Mouse (Mus musculus) intestine, embryonic 14.5 days (tissue): Measurements from ENCODE around the gene Fzr1. TPM values are rescaled to one million over a fixed set of nuclear protein-coding genes. Genes with fewer than 3 reads are reported as not detected.

Experiments
- ATAC-seq: fragments of 200-750 bp; cut with Nextera tagmentation; replicated peaks from 2 replicates; pipeline ENCODE4 v1.8.0; 2017; ENCODE audit warnings: low read depth, moderate number of reproducible peaks, moderate TSS enrichment, moderate library complexity; ENCODE audit not compliant: low FRiP score, low TSS enrichment
- DNase-seq: peaks from one replicate; pipeline ENCODE4 v3.0.0-alpha.2; 2018; ENCODE audit warnings: low spot score
- H3K27ac ChIP-seq: fragments of 300-500 bp; sonication (generic); 2 replicates; pipeline ENCODE4 v1.5.1; 2014; ENCODE audit warnings: low read depth, mild to moderate bottlenecking, control low read depth
- H3K27me3 ChIP-seq: fragments of 300-500 bp; sonication (generic); replicated peaks from 2 replicates; pipeline ENCODE4 v1.6.1; 2014; ENCODE audit warnings: low read length, control low read depth; ENCODE audit not compliant: control insufficient read depth, insufficient read depth
- H3K36me3 ChIP-seq: fragments of 300-500 bp; sonication (generic); 2 replicates; pipeline ENCODE4 v1.6.1; 2014; ENCODE audit warnings: low read length, control low read depth; ENCODE audit not compliant: control insufficient read depth, insufficient read depth
- H3K4me1 ChIP-seq: fragments of 300-500 bp; sonication (generic); replicated peaks from 2 replicates; pipeline ENCODE4 v1.6.1; 2014; ENCODE audit warnings: low read length, control low read depth, mixed read lengths; ENCODE audit not compliant: control insufficient read depth, insufficient read depth
- H3K4me2 ChIP-seq: fragments of 300-500 bp; sonication (generic); 2 replicates; pipeline ENCODE4 v1.6.1; 2014; ENCODE audit warnings: low read length
- H3K4me3 ChIP-seq: fragments of 300-500 bp; sonication (generic); 2 replicates; pipeline ENCODE4 v1.5.1; 2014; ENCODE audit warnings: low read depth, low read length, control low read depth, mixed read lengths
- H3K9ac ChIP-seq: fragments of 300-500 bp; sonication (generic); 2 replicates; pipeline ENCODE4 v1.6.1; 2014; ENCODE audit warnings: mild to moderate bottlenecking, low read length
- H3K9me3 ChIP-seq: fragments of 300-500 bp; sonication (generic); 2 replicates; pipeline ENCODE4 v1.6.1; 2016; ENCODE audit warnings: low read length, control low read depth; ENCODE audit not compliant: control insufficient read depth
- WGBS: fragments of 180-500 bp; shearing (Covaris S2); extraction: QIAGEN DNeasy Blood & Tissue Kit; methylation state at CpG from one replicate; pipeline ENCODE4 v1.1.7; 2014; 5-methylcytosine and 5-hydroxymethylcytosine counted together
- polyA plus RNA-seq: library from polyadenylated mRNA; unstranded; fragments of >200 nt; fragmentation: Nextera tagmentation; extraction: Ambion mirVana; gene quantifications from 2 replicates; pipeline ENCODE4 v1.2.1, GENCODE M21; 2014

Gene Fzr1
- polyA plus RNA-seq, 1 experiment from 2014 or later = 93.9 TPM

DNA sequence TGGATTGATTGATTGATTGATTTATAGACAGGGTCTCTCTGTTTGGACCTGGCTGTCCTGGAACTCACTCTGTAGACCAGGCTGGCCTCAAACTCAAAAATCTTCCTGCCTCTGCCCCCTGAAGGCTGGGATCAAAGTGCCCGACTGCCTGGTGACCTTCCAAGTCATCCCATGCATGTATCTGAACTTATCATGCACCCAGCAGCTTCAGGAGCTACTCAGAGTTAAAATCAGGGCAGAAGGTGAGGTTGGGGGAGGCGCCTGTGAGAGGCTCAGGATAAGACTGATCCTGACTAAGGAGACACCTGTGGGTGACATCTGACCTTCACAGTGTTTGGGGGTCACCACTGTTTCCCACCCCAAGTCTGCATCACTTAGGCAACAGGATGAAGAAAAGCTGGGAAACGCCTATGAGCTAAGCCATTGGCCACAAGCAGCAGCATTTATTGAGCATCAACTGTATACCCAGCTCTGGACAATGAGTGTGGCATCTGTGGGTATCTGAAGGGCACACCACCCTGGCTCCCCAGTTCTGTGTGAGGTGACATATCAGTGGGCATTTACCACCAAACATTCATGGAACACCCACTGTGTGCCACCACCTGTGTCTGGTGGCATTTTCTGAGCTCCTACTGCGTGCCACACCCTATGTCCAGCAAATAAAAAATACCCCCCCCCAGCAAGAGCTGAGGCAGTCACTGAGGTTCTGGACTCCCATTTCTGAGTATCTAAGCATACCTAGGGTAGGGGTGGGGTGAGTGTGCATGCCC, 45.3 kb upstream of the Fzr1 start:
- Histone ChIP-seq H3K27me3 (peaks cover 3% of the 10 kb centered on the region; the same call in 1 of the 2 replicates), H3K4me3 (no peak overlapping the region), H3K4me1 (peaks cover 26% of the 10 kb centered on the region), H3K36me3 (peaks cover 7% of the 10 kb centered on the region; the same call in 1 of the 2 replicates), H3K27ac (peak overlapping the region; percentile 51; the same call in 1 of the 2 replicates), H3K4me2 (peak overlapping the region; percentile 75), H3K9me3 (no peaks in the 10 kb centered on the region), H3K9ac (peak overlapping the region; percentile 40)
- WGBS = 69% methylated on average over 4 of the region's 4 CpGs
- peak; percentile 50 for DNase-seq
- ATAC-seq = no peak

DNA sequence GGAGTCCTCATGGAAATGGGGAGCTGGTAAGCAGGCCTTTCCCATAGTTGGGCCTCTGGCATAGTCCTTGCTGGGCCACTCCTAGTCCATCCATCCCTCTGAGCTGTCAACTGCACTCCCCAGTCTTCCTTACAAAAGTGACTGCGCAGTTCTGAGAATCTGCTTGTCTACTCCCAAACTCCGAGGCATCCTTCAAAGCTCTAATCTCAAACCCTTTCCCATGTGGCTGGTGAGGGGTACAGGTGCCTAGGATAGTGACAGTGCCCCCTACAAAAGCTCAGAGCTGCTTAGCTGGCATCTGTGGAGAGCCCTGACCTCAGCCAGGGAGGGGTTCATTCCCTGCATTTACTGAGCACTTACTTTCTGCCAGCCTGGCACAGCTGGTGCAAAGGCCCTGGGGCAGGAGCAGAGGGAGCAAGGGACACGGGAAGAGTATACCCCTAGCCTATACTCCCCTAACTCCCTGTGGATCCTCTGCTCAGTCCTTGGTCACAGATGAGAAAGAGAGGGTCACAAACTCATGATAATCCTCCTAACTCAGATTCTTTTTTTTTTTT, 44.4 kb upstream of the Fzr1 start:
- H3K36me3 ChIP-seq = peaks cover 7% of the 10 kb centered on the region; the same call in 1 of the 2 replicates
- no peak overlapping the region for H3K4me3 ChIP-seq
- no peak overlapping the region for H3K4me2 ChIP-seq
- no peak overlapping the region for H3K27ac ChIP-seq
- H3K4me1 ChIP-seq = peaks cover 29% of the 10 kb centered on the region
- no peak for ATAC-seq
- 89% methylated on average over 3 of the region's 3 CpGs for WGBS
- no peak overlapping the region for H3K9ac ChIP-seq
- DNase-seq = no peak
- H3K27me3 ChIP-seq = no peaks in the 10 kb centered on the region; the same call in 1 of the 2 replicates
- no peaks in the 10 kb centered on the region for H3K9me3 ChIP-seq

DNA sequence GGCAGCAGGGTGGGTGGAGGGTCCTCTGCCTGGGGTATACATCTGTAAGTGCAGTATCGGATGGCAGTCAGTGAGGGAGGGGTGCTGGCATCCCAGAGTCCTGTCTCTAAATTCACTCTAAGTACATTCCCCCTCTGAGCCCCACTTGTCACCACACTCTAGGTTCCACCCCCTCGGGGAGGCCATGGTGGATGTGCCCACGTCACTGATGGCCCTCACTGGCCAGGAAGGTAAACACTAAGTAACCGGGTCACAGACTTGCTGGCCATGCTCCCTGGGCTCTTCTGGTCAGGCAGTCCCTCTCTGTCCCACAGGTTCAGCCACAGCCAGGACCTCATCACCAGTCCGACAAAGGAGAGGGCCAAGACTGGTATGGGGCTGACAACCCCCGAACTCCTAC, 43.9 kb upstream of the Fzr1 start:
- Histone ChIP-seq H3K4me2 (no peak overlapping the region), H3K27me3 (no peaks in the 10 kb centered on the region; the same call in 1 of the 2 replicates), H3K36me3 (peaks cover 7% of the 10 kb centered on the region; the same call in 1 of the 2 replicates), H3K27ac (no peak overlapping the region), H3K4me3 (no peak overlapping the region), H3K4me1 (peaks cover 35% of the 10 kb centered on the region), H3K9me3 (no peaks in the 10 kb centered on the region), H3K9ac (no peak overlapping the region)
- ATAC-seq (no peak), DNase-seq (peak; percentile 49)
- WGBS = 74% methylated on average over 6 of the region's 6 CpGs

DNA sequence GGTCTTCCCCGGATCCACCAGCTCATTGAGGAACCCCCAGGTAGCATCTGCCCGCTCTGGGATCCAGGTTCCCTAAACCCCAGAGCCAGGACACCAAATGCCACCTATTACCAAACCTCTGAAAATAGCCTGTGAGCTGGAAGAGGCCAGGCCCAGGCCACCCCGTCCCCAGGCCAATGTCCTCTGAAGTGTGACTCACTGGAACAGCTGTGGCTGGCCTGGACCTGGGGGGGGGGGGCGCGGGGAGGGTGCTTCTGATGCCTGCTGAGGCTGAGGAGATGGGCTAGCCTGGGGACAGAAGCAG, 43.4 kb upstream of the Fzr1 start:
- H3K9ac ChIP-seq = no peak overlapping the region
- ATAC-seq = no peak
- H3K4me2 ChIP-seq = no peak overlapping the region
- H3K4me3 ChIP-seq = no peak overlapping the region
- H3K36me3 ChIP-seq = peaks cover 7% of the 10 kb centered on the region; the same call in 1 of the 2 replicates
- H3K27me3 ChIP-seq = no peaks in the 10 kb centered on the region; the same call in 1 of the 2 replicates
- H3K9me3 ChIP-seq = no peaks in the 10 kb centered on the region
- H3K27ac ChIP-seq = no peak overlapping the region
- H3K4me1 ChIP-seq = peaks cover 39% of the 10 kb centered on the region
- 88% methylated on average over 5 of the region's 5 CpGs for WGBS
- no peak for DNase-seq

DNA sequence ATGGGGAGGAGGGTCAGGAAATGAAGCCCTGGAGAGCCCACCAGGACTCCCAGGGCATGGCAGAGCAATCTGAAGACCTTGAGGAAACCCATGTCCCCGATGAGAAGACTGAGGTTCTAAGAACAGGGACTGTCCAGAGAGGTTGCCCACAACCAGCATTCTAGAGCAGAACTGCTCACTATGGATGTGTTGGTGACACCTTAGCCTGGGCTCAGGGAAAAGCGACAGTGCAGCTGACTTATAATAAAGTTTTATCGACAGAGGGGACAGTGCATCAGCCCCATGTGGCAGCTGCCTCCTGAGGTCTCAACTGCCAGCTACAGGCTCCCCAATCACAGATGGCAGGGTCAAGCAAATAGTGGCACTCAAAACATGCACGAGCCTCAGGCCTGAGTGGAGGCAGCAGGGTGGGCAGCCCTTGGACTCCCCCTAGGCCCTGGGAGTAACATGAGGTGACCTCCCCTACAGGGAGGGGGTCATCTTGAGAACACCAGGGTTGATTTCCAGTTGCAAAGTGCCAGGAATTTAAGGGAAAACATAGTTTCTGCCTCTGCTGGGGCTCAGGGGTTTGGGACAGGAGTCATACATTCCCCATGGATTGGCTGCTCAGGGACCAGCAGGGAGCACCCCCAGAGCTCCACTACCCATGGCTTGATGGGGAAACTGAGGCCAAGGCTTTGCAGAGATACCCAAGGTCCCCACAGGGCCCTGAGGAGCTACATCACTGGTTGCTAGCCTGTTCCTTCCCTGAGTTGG, 42.9 kb upstream of the Fzr1 start:
- Histone ChIP-seq H3K9ac (no peak overlapping the region), H3K4me2 (no peak overlapping the region), H3K36me3 (peaks cover 7% of the 10 kb centered on the region; the same call in 1 of the 2 replicates), H3K9me3 (no peaks in the 10 kb centered on the region), H3K4me3 (no peak overlapping the region), H3K4me1 (peaks cover 43% of the 10 kb centered on the region), H3K27ac (no peak overlapping the region), H3K27me3 (no peaks in the 10 kb centered on the region; the same call in 1 of the 2 replicates)
- ATAC-seq = no peak
- WGBS = 80% methylated on average over 4 of the region's 4 CpGs
- no peak for DNase-seq

DNA sequence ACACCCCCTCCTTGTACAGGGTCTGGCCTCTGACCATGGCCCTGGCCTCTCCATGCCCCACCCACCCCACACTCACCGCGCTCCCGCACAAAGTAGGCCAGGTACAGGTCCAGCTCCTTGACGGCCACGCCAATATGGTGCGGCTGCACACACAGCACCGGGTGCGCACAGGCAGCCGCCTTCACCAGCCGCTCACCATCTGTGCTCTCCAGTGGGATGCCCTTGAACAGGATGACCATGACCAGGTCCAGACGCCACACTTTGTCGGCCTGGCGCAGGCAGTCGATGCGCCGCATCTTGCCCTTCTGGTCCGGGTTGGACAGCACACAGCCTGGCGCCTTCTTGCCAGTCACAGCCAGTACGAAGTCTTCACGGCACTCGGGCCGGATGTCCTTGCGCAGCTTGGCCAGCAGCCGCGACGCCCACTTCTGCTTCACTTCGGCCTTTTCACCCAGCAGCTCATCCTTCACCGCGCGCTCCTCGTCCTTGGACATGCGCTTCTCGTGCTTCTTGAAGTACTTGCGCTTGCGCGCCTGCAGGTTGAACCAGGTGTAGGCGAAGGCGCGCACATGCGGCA, 42.0 kb upstream of the Fzr1 start:
- peaks cover 42% of the 10 kb centered on the region for H3K4me1 ChIP-seq
- H3K36me3 ChIP-seq = peaks cover 9% of the 10 kb centered on the region; the same call in 1 of the 2 replicates
- no peak overlapping the region for H3K4me2 ChIP-seq
- no peak overlapping the region for H3K27ac ChIP-seq
- no peak overlapping the region for H3K4me3 ChIP-seq
- DNase-seq = no peak
- no peak overlapping the region for H3K9ac ChIP-seq
- H3K27me3 ChIP-seq = no peaks in the 10 kb centered on the region; the same call in 1 of the 2 replicates
- no peak for ATAC-seq
- no peaks in the 10 kb centered on the region for H3K9me3 ChIP-seq
- WGBS = 88% methylated on average over 40 of the region's 40 CpGs

DNA sequence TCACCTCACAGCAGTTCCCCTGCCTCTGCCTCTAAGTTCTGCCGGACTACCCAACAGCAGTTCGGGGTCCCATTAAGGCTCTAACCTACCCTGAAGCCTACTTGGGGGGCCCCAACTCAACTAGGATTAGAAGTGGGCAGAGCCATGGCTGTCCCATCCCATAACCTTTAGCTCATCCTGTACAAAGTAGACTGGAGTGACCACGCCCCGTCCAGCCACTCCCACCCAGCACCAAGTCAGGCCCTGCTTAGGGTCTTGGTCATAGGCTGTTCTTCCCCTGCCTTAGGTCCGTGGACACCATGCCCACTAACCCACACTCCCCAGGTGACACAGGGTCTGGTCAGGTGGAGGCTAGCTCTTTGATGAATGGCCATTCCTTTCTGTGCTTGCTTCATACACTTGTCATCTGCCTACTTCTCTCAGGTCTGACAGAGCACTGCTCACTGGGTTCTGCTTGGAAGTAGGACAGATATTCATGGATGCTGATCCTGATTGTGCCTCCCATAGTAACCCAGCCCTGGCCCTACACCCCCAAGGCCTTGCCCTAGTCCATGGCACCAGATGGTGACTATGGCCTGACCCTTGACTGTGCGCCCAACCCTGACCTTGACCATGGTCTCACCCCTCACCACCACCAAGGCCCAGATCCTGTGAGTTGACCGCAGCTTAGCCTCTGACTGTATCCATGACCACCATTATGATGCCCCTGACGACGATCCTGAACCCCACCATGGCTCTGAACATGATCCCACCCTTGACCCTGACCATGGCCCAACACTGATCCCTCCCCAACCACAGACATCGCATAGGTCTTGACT, 41.0 kb upstream of the Fzr1 start:
- DNase-seq = no peak
- WGBS = 93% methylated on average over 10 of the region's 10 CpGs

More for the DNA sequence above, 41.0 kb upstream of the Fzr1 start:
- Histone ChIP-seq H3K4me2 (no peak overlapping the region), H3K9ac (no peak overlapping the region), H3K4me3 (no peak overlapping the region), H3K4me1 (peaks cover 42% of the 10 kb centered on the region), H3K27me3 (no peaks in the 10 kb centered on the region), H3K27ac (no peak overlapping the region), H3K36me3 (peaks cover 13% of the 10 kb centered on the region; the same call in 1 of the 2 replicates), H3K9me3 (no peaks in the 10 kb centered on the region)
- no peak for ATAC-seq
